ENCODE assay signal across 7 mouse cellular contexts in the genomic region with DNA sequence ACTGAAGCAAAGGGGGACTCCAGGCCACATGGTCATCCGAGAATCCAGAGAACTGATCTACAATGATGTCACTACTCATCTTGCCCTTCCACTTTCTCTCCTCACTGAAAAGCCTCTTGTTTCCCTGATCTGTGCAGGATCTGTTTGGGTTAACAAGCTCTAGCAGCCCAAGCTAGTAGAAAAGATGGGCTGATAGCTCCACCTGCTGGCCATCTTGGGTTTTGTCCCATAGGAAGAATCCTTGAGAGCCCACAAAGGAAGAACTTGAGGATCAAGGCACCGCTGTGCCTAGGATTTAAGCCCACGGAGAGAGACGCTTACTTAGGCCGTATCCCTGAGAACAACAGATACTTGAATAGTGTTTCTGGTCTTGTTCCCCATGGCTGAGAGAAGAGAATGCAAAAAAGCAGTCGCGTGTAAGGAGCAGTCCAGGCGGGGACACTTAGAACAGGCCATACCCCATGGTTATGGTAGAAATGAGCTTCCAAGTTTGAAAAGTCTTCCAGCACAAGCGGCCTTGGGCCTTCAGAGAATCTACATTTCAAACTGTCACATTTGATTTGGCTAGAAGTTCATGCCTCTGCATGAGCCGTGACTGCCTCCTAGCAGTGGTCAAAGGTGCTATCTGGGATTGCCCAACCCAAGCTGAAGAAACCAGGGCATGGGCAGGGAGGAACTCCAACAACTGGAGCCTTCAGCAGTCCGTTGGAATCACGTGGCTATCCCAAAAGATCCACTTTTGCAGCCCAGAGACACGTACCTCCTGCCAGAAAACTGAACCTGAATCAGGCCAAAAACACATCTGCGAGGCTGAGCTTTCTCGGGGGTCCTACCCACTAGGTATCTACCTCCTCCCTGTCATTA. TPM values are rescaled to one million over a fixed set of nuclear protein-coding genes. Genes with fewer than 3 reads are reported as not detected.
DNase-seq lines count a peak whose midpoint lies in the region; ATAC-seq lines count a peak whose summit lies in the region.

No protein-coding gene starts in this region.

- peaks cover 35% of the 10 kb centered on the region for H3K36me3 ChIP-seq in embryonic facial prominence, embryonic 10.5 days (replicated peaks)
- H3K36me3 ChIP-seq in limb, embryonic 10.5 days, result peaks cover 33% of the 10 kb centered on the region
- H3K36me3 ChIP-seq in midbrain, embryonic 13.5 days, result peaks cover 28% of the 10 kb centered on the region

- peak; percentile 91 for DNase-seq in adrenal gland, postnatal 14 days
- peak; percentile 91 for DNase-seq in embryonic facial prominence, embryonic 10.5 days (ENCODE audit: low spot score)
- peak; percentile 87 for DNase-seq in kidney, adult 11 months
- peak; percentile 95 for DNase-seq in limb, embryonic 10.5 days (ENCODE audit: low spot score)
- peak; percentile 74 for DNase-seq in spleen, adult 12 weeks (ENCODE audit: low spot score)

- H3K4me3 ChIP-seq in embryonic facial prominence, embryonic 10.5 days, result peak overlapping the region; percentile 82
- H3K4me3 ChIP-seq in limb, embryonic 10.5 days, result peak overlapping the region; percentile 76
- H3K4me3 ChIP-seq in midbrain, embryonic 13.5 days (replicated peaks), result peak overlapping the region; percentile 67

- H3K27ac ChIP-seq in embryonic facial prominence, embryonic 10.5 days (replicated peaks), result peak overlapping the region; percentile 87
- H3K27ac ChIP-seq in limb, embryonic 10.5 days, result peak overlapping the region; percentile 85
- H3K27ac ChIP-seq in midbrain, embryonic 13.5 days, result peak overlapping the region; percentile 76

- H3K4me1 ChIP-seq in embryonic facial prominence, embryonic 10.5 days, result peaks cover 48% of the 10 kb centered on the region
- H3K4me1 ChIP-seq in limb, embryonic 10.5 days, result peaks cover 25% of the 10 kb centered on the region
- H3K4me1 ChIP-seq in midbrain, embryonic 13.5 days (replicated peaks), result peaks cover 30% of the 10 kb centered on the region

- no peak overlapping the region; the same call in 1 of the 2 replicates for H3K9ac ChIP-seq in midbrain, embryonic 13.5 days (replicated peaks)

- WGBS in embryonic facial prominence, embryonic 10.5 days, result 4% methylated on average over 15 of the region's 15 CpGs
- WGBS in limb, embryonic 10.5 days, result 4% methylated on average over 15 of the region's 15 CpGs
- 3% methylated on average over 15 of the region's 15 CpGs for WGBS in midbrain, embryonic 13.5 days

- peak overlapping the region; percentile 81 for H3K4me2 ChIP-seq in midbrain, embryonic 13.5 days (replicated peaks)

- no peaks in the 10 kb centered on the region for H3K9me3 ChIP-seq in embryonic facial prominence, embryonic 10.5 days
- H3K9me3 ChIP-seq in limb, embryonic 10.5 days (replicated peaks), result no peaks in the 10 kb centered on the region
- H3K9me3 ChIP-seq in midbrain, embryonic 13.5 days, result no peaks in the 10 kb centered on the region

- no peaks in the 10 kb centered on the region for H3K27me3 ChIP-seq in embryonic facial prominence, embryonic 10.5 days (replicated peaks; ENCODE audit: low read depth, poor library complexity, severe bottlenecking)
- no peaks in the 10 kb centered on the region for H3K27me3 ChIP-seq in limb, embryonic 10.5 days (ENCODE audit: low read depth, poor library complexity, severe bottlenecking)
- no peaks in the 10 kb centered on the region for H3K27me3 ChIP-seq in midbrain, embryonic 13.5 days

- peak; percentile 61 for ATAC-seq in granulocyte monocyte progenitor cell, adult 5-6 weeks (replicated peaks; ENCODE audit: poor library complexity, severe bottlenecking)
- peak; percentile 68 for ATAC-seq in midbrain, embryonic 13.5 days

RNA-seq across cellular contexts. Expression of gene Pex10, which starts 0.6 kb away (rescaled TPM):
- 23.7 and 24.2 TPM in 2 replicates for total RNA-seq in adrenal gland, postnatal 14 days (2021)
- polyA plus RNA-seq in embryonic facial prominence, embryonic 10.5 days (2016; fragmentation: Nextera tagmentation; extraction: Ambion mirVana), result 19.0 and 22.2 TPM in 2 replicates
- total RNA-seq in granulocyte monocyte progenitor cell, adult 5-6 weeks (2014; fragmentation: Nextera tagmentation), result 10.5 and 11.0 TPM in 2 replicates
- total RNA-seq in granulocyte monocyte progenitor cell, adult 5-6 weeks (2017), result 13.4 and 18.6 TPM in 2 replicates
- 23.8 and 26.0 TPM in 2 replicates for polyA plus RNA-seq in limb, embryonic 10.5 days (2016; fragmentation: Nextera tagmentation; extraction: Ambion mirVana)
- 19.6 and 21.8 TPM in 2 replicates for polyA plus RNA-seq in midbrain, embryonic 13.5 days (2015; fragmentation: Nextera tagmentation; extraction: Ambion mirVana)

RNA-seq across cellular contexts. Expression of gene Plch2, which starts 9.6 kb away (rescaled TPM):
- total RNA-seq in adrenal gland, postnatal 14 days (2021), result 0.33 and 0.83 TPM in 2 replicates
- 2.0 and 3.5 TPM in 2 replicates for polyA plus RNA-seq in embryonic facial prominence, embryonic 10.5 days (2016; fragmentation: Nextera tagmentation; extraction: Ambion mirVana)
- total RNA-seq in granulocyte monocyte progenitor cell, adult 5-6 weeks (2014; fragmentation: Nextera tagmentation), result 0.30 TPM in 1 of 2 replicates, not detected in the other
- not detected in 2 replicates for total RNA-seq in granulocyte monocyte progenitor cell, adult 5-6 weeks (2017)
- polyA plus RNA-seq in limb, embryonic 10.5 days (2016; fragmentation: Nextera tagmentation; extraction: Ambion mirVana), result 1.5 and 1.8 TPM in 2 replicates
- 7.7 and 9.0 TPM in 2 replicates for polyA plus RNA-seq in midbrain, embryonic 13.5 days (2015; fragmentation: Nextera tagmentation; extraction: Ambion mirVana)

RNA-seq across cellular contexts. Expression of gene Rer1, which starts 20.0 kb away (rescaled TPM):
- total RNA-seq in adrenal gland, postnatal 14 days (2021), result 86.9 and 97.7 TPM in 2 replicates
- 128 and 134 TPM in 2 replicates for polyA plus RNA-seq in embryonic facial prominence, embryonic 10.5 days (2016; fragmentation: Nextera tagmentation; extraction: Ambion mirVana)
- 93.3 and 125 TPM in 2 replicates for total RNA-seq in granulocyte monocyte progenitor cell, adult 5-6 weeks (2014; fragmentation: Nextera tagmentation)
- total RNA-seq in granulocyte monocyte progenitor cell, adult 5-6 weeks (2017), result 106 and 134 TPM in 2 replicates
- polyA plus RNA-seq in limb, embryonic 10.5 days (2016; fragmentation: Nextera tagmentation; extraction: Ambion mirVana), result 133 and 142 TPM in 2 replicates
- polyA plus RNA-seq in midbrain, embryonic 13.5 days (2015; fragmentation: Nextera tagmentation; extraction: Ambion mirVana), result 121 and 124 TPM in 2 replicates

RNA-seq across cellular contexts. Expression of gene Morn1, which starts 20.2 kb away (rescaled TPM):
- total RNA-seq in adrenal gland, postnatal 14 days (2021), result 7.3 and 8.3 TPM in 2 replicates
- 4.3 and 5.4 TPM in 2 replicates for polyA plus RNA-seq in embryonic facial prominence, embryonic 10.5 days (2016; fragmentation: Nextera tagmentation; extraction: Ambion mirVana)
- 0.62 and 1.2 TPM in 2 replicates for total RNA-seq in granulocyte monocyte progenitor cell, adult 5-6 weeks (2014; fragmentation: Nextera tagmentation)
- total RNA-seq in granulocyte monocyte progenitor cell, adult 5-6 weeks (2017), result 1.6 and 4.7 TPM in 2 replicates
- 3.5 and 6.5 TPM in 2 replicates for polyA plus RNA-seq in limb, embryonic 10.5 days (2016; fragmentation: Nextera tagmentation; extraction: Ambion mirVana)
- polyA plus RNA-seq in midbrain, embryonic 13.5 days (2015; fragmentation: Nextera tagmentation; extraction: Ambion mirVana), result 6.0 and 8.9 TPM in 2 replicates

Comparison
In these comparisons a context has a peak if more than half of its experiments do, and no peak if none do; other contexts are left out.
1. Peak in every context shown above with its lines: DNase-seq, ATAC-seq, H3K4me3 ChIP-seq and H3K27ac ChIP-seq.